Mouse (Mus musculus) hindbrain, embryonic 12.5 days (tissue): Measurements from ENCODE around the gene Dnah1. TPM values are rescaled to one million over a fixed set of nuclear protein-coding genes. Genes with fewer than 3 reads are reported as not detected.

ENCODE experiments used
- ATAC-seq: fragments of 200-750 bp; cut with Nextera tagmentation; 2 replicates; pipeline ENCODE4 v1.8.0; 2017; ENCODE audit warnings: moderate TSS enrichment; ENCODE audit not compliant: low FRiP score
- H3K27ac ChIP-seq: fragments of 300-500 bp; sonication (generic); 2 replicates; pipeline ENCODE4 v1.5.1; 2016; ENCODE audit warnings: mild to moderate bottlenecking
- H3K27me3 ChIP-seq: fragments of 300-500 bp; sonication (generic); 2 replicates; pipeline ENCODE4 v1.6.1; 2016; ENCODE audit warnings: mild to moderate bottlenecking
- H3K36me3 ChIP-seq: fragments of 300-500 bp; sonication (generic); 2 replicates; pipeline ENCODE4 v1.6.1; 2016; ENCODE audit warnings: mild to moderate bottlenecking
- H3K4me1 ChIP-seq: fragments of 300-500 bp; sonication (generic); 2 replicates; pipeline ENCODE4 v1.6.1; 2016
- H3K4me2 ChIP-seq: fragments of 300-500 bp; sonication (generic); replicated peaks from 2 replicates; pipeline ENCODE4 v1.6.1; 2016; ENCODE audit warnings: mild to moderate bottlenecking
- H3K4me3 ChIP-seq: fragments of 300-500 bp; sonication (generic); 2 replicates; pipeline ENCODE4 v1.5.1; 2016; ENCODE audit warnings: mild to moderate bottlenecking
- H3K9ac ChIP-seq: fragments of 300-500 bp; sonication (generic); 2 replicates; pipeline ENCODE4 v1.6.1; 2016; ENCODE audit warnings: mild to moderate bottlenecking, moderate library complexity
- H3K9me3 ChIP-seq: fragments of 300-500 bp; sonication (generic); replicated peaks from 2 replicates; pipeline ENCODE4 v1.6.1; 2016; ENCODE audit warnings: mild to moderate bottlenecking
- WGBS: fragments of 180-500 bp; shearing (Covaris S2); methylation state at CpG from one replicate; pipeline ENCODE4 v1.1.7; 2016; 5-methylcytosine and 5-hydroxymethylcytosine counted together
- polyA plus RNA-seq: library from polyadenylated mRNA; unstranded; fragments of >200 nt; fragmentation: Nextera tagmentation; extraction: Ambion mirVana; gene quantifications from 2 replicates; pipeline ENCODE4 v1.2.1, GENCODE M21; 2016

Gene Dnah1
- polyA plus RNA-seq, 1 experiment from 2014 or later, result 6.5 TPM

- H3K9ac ChIP-seq, result peak within 1 kb of the TSS; percentile 96
- ATAC-seq, result peak; percentile 92
- WGBS, result under 1% methylated on average over 66 of the region's 75 CpGs
Measured at GRCm38 (mm10) chr14:31251084-31251604, 72.6 kb downstream of the Dnah1 start, which contains the start of the genes Phf7 and Bap1. TSS of gene Phf7 (minus strand) at chr14:31251317. TSS of gene Bap1 (plus strand) at chr14:31251450.

GRCm38 (mm10) chr14:31250222-31251083, 73.2 kb downstream of the Dnah1 start:
- Histone ChIP-seq H3K27me3 (no peaks in the 10 kb centered on the region), H3K27ac (peak overlapping the region; percentile 91), H3K9me3 (no peaks in the 10 kb centered on the region), H3K4me2 (peak overlapping the region; percentile 61), H3K4me1 (peaks cover 15% of the 10 kb centered on the region), H3K9ac (peak overlapping the region; percentile 96), H3K36me3 (peaks cover 23% of the 10 kb centered on the region), H3K4me3 (peak overlapping the region; percentile 90)
- peak; percentile 5; the same call in 1 of the 2 replicates for ATAC-seq
- WGBS, result 22% methylated on average over 38 of the region's 38 CpGs

More at GRCm38 (mm10) chr14:31251084-31251604, 72.6 kb downstream of the Dnah1 start, which contains the start of the genes Phf7 and Bap1:
- no peaks in the 10 kb centered on the region for H3K27me3 ChIP-seq
- H3K4me2 ChIP-seq, result peak within 1 kb of the TSS; percentile 61
- H3K9me3 ChIP-seq, result no peaks in the 10 kb centered on the region
- peak within 1 kb of the TSS; percentile 91 for H3K27ac ChIP-seq
- peaks cover 15% of the 10 kb centered on the region for H3K4me1 ChIP-seq
- H3K4me3 ChIP-seq, result peak within 1 kb of the TSS; percentile 90
- peaks cover 30% of the 10 kb centered on the region for H3K36me3 ChIP-seq

DNA sequence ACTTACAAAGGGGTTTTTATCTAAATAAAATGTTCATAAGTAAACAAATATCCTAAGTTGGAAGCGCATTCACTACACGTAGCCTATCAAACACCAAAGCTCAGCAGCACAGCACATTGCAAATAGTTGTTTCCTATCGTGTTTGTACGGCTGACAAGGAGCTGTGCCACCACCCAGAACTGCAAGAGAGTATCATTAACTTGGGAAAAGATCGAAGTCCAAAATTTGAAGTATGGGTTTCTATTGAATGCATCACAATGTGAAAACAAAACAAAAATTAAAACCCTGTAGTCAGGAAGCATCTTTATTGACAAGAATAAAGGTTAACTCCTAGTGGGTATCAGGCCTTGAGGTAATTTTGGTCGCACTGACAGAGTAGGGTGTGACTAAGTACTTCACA, 75.3 kb downstream of the Dnah1 start:
- Histone ChIP-seq H3K9ac (no peak overlapping the region), H3K27me3 (no peaks in the 10 kb centered on the region), H3K4me3 (no peak overlapping the region), H3K9me3 (no peaks in the 10 kb centered on the region), H3K27ac (no peak overlapping the region), H3K4me2 (no peak overlapping the region), H3K4me1 (peaks cover 15% of the 10 kb centered on the region), H3K36me3 (peaks cover 2% of the 10 kb centered on the region; the same call in 1 of the 2 replicates)
- no peak for ATAC-seq
- WGBS, result 92% methylated on average over 6 of the region's 6 CpGs

DNA sequence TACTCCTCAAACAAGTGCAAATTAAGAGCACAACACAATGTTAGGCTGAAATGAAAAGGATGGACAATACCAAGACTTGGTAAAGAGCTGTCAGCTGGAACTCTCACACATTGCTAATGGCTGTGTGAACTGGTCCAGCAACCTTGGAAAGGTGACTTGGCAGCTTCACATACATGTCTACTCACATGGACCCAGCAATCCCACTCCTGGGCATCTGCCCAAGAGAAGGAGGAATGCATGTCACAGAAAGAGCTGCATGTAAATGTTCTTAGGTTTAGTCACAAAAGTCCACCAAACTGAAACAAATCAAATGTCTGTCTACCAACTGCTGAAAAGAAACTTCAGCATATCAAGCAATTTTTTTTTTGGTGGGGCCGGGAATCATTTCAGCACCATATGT, 77.8 kb downstream of the Dnah1 start:
- no peak overlapping the region for H3K4me3 ChIP-seq

DNA sequence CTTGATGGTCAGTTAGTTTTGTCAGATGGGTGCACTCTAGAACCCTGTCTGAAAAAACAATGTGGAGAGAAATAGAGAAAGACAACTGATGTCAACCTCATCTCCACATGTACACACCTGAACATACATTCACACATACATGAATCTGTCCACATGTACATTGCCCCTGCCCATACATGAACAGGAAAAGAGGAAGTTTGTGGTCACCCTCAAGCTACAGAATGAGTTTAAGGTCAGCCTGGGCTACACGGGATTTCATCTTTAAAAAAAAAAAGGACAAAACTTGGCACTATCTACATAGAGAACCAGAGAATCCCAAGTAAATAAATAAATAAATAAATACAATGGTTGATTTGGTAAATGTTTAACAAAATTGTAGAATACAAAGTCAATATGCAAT, 78.9 kb downstream of the Dnah1 start:
- H3K4me3 ChIP-seq, result no peak overlapping the region
- H3K4me1 ChIP-seq, result no peaks in the 10 kb centered on the region
- H3K4me2 ChIP-seq, result no peak overlapping the region
- H3K27me3 ChIP-seq, result no peaks in the 10 kb centered on the region
- 84% methylated on average over 1 of the region's 1 CpGs for WGBS
- H3K36me3 ChIP-seq, result no peaks in the 10 kb centered on the region
- no peaks in the 10 kb centered on the region for H3K9me3 ChIP-seq
- ATAC-seq, result no peak
- no peak overlapping the region for H3K9ac ChIP-seq
- no peak overlapping the region for H3K27ac ChIP-seq

More for the DNA sequence above, 77.8 kb downstream of the Dnah1 start:
- Histone ChIP-seq H3K4me2 (no peak overlapping the region), H3K27ac (no peak overlapping the region), H3K9me3 (no peaks in the 10 kb centered on the region), H3K4me1 (peaks cover 4% of the 10 kb centered on the region; the same call in 1 of the 2 replicates), H3K36me3 (no peaks in the 10 kb centered on the region), H3K9ac (no peak overlapping the region), H3K27me3 (no peaks in the 10 kb centered on the region)
- WGBS, result 83% methylated on average over 1 of the region's 1 CpGs
- no peak for ATAC-seq

DNA sequence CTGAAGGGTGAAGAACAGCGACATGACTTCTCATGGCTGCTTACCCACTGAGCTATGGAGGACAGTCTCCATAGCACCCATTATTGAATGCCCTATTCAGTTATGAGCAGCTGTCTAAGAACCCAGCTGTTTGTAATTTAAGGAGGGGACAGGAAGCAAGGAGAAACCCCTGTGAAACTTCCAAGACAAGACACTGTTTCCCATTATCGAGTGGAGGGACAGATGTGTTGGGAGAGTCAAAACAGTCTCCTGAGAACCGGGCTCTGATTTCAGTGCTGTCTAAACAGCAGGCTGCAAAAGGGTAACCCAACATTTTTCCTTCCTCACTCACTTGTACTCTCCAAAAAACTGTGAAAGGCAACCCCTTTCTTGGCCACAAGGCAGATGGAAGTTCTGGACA, 83.2 kb downstream of the Dnah1 start:
- WGBS, result 74% methylated on average over 3 of the region's 3 CpGs
- no peak overlapping the region for H3K4me2 ChIP-seq

DNA sequence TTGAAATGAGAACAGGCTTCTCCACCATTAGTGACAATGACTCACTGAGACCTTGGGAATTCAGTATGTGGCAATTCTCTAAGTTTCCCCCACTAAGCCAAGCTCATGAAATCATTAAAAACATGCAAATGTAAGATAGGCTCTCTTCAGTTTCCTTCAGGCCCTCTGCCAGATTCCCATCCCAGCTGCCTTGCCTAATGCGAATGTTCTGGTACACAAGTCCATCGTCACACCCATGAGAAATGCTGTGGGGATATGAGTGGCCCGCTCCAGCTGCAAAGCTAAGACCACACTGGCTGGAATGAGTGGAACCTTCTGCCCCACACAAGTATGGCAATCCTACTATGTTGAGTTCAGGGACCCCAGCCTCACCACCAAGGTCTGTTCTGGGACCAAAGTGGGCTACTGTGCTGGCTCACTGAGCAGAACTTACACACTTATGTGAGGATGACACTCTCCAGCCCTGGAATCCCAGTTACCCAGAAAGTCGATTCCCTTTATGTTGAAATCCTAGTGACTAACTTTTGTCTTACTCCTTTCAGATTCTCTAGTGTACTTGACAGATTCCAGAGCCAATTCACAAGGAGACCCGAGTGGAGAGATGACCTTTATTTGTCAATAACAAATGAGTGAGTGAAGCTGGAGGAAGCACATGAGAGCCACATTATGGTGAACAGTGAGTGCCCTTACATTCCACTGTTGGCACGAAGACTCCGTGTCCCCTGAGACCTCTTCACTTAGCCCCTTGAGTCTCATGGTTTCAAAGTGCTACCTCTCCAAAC, 86.4 kb downstream of the Dnah1 start:
- peaks cover 5% of the 10 kb centered on the region for H3K36me3 ChIP-seq
- H3K9me3 ChIP-seq, result no peaks in the 10 kb centered on the region
- no peak overlapping the region for H3K9ac ChIP-seq
- H3K4me2 ChIP-seq, result no peak overlapping the region
- H3K27me3 ChIP-seq, result no peaks in the 10 kb centered on the region
- H3K27ac ChIP-seq, result no peak overlapping the region
- H3K4me1 ChIP-seq, result no peaks in the 10 kb centered on the region
- ATAC-seq, result no peak
- 85% methylated on average over 7 of the region's 7 CpGs for WGBS
- H3K4me3 ChIP-seq, result no peak overlapping the region

More for the DNA sequence above, 83.2 kb downstream of the Dnah1 start:
- Histone ChIP-seq H3K27me3 (no peaks in the 10 kb centered on the region), H3K4me1 (no peaks in the 10 kb centered on the region), H3K9me3 (no peaks in the 10 kb centered on the region), H3K27ac (no peak overlapping the region), H3K9ac (no peak overlapping the region), H3K36me3 (peaks cover 5% of the 10 kb centered on the region), H3K4me3 (no peak overlapping the region)
- ATAC-seq, result no peak

DNA sequence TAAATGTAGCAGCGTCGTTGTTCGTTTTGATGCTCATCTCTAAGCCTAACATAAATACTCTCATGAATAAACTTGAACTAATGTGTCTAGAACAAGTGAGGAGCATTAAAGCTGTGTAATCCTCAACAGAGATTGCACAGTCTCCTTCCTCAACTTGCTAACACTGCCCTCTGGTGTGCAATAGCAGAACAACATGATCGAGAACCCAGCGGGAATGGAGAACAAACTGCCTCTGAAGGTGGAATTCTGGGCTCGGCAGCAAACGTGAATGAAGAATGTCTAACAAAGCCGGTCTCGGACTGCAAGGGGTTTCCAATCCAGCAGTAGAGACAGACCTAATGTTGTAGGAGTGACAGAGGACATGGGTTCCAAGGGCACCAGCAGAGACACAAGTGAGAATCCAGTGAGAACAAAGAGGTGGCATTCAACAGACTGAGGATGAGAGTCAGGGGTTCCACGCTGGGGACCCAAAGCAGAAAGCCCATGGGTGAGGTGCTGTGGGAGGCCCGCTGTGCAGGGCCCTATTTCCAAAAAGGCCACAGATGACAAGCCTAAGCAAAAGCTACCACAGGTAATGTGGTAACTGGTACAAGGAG, 89.6 kb downstream of the Dnah1 start:
- Histone ChIP-seq H3K4me1 (0 out of 2 replicates have a peak, but pooled peaks cover 4% of the 10 kb centered on the region), H3K27me3 (no peaks in the 10 kb centered on the region), H3K4me2 (0 out of 2 replicates have a peak overlapping the region, but pooled peaks have one; percentile 15), H3K9me3 (no peaks in the 10 kb centered on the region), H3K27ac (no peak overlapping the region), H3K4me3 (no peak overlapping the region), H3K9ac (no peak overlapping the region), H3K36me3 (peaks cover 5% of the 10 kb centered on the region)
- WGBS, result 29% methylated on average over 11 of the region's 11 CpGs
- ATAC-seq, result no peak

DNA sequence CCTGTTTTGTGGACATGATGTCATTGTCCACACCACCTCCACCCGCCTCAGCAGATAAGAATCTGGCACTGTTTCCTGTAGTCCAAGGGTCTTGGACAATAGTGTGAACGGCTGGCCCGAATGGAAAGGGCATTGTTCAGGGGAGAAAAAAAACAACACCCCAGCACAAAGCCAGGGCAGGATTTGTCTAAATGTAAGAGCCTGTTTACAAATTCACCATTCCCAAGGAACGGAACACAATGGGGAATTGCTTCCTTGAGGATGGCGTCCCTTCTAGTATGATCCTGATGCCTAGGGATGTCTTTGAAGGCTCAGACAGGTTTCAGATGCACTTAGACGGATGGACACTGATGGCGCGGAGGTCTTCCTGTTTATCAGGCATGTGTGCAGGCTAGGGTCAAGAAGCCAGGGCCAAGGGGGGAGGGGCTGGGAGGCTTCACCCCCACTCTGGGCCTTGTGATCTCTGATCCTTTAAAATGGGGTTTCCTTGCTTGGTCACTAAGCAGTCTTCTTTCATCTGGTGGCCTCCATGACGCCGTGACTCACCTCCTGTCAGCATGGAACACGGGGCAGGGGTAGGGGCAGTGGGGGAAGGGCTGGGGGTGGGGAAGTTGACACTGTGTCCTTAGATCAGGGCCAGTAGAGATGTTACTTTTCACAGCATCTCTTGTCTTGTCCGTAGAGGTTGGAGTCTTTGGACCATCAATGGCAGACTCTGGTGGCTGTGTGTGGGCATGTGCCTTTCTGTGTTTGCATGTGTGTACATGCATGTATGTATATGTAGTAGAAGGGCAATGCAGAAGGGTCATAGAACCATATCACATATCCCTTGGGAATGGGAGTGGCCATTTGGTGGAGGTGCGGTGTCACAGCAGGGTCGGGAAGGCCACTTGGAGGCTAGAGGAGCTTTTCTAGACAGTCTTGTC, 90.4 kb downstream of the Dnah1 start:
- WGBS, result 86% methylated on average over 14 of the region's 14 CpGs
- H3K9me3 ChIP-seq, result no peaks in the 10 kb centered on the region
- no peak overlapping the region for H3K4me2 ChIP-seq
- 0 out of 2 replicates have a peak, but pooled peaks cover 4% of the 10 kb centered on the region for H3K4me1 ChIP-seq
- no peak overlapping the region for H3K9ac ChIP-seq
- H3K4me3 ChIP-seq, result no peak overlapping the region
- peak; percentile 32; the same call in 1 of the 2 replicates for ATAC-seq
- H3K27me3 ChIP-seq, result no peaks in the 10 kb centered on the region
- H3K36me3 ChIP-seq, result peaks cover 5% of the 10 kb centered on the region
- H3K27ac ChIP-seq, result no peak overlapping the region

- 0 out of 2 replicates have a peak, but pooled peaks cover 9% of the 10 kb centered on the region for H3K4me1 ChIP-seq
- no peak overlapping the region for H3K4me2 ChIP-seq
- H3K9ac ChIP-seq, result no peak overlapping the region
- peaks cover 5% of the 10 kb centered on the region; the same call in 1 of the 2 replicates for H3K36me3 ChIP-seq
- ATAC-seq, result no peak
- no peaks in the 10 kb centered on the region for H3K27me3 ChIP-seq
- H3K4me3 ChIP-seq, result no peak overlapping the region
- no peaks in the 10 kb centered on the region for H3K9me3 ChIP-seq
- H3K27ac ChIP-seq, result no peak overlapping the region
- WGBS, result 85% methylated on average over 13 of the region's 13 CpGs
Measured at GRCm38 (mm10) chr14:31232404-31233069, 91.2 kb downstream of the Dnah1 start.
